Mouse (Mus musculus): ENCODE measurements at regions not wholly inside any gene's neighbourhood (a gene's known extent, or its start where the extent isn't known, plus 50 kb on each side); places are given as distances from the start of the nearest gene placed in this dataset.

DNA sequence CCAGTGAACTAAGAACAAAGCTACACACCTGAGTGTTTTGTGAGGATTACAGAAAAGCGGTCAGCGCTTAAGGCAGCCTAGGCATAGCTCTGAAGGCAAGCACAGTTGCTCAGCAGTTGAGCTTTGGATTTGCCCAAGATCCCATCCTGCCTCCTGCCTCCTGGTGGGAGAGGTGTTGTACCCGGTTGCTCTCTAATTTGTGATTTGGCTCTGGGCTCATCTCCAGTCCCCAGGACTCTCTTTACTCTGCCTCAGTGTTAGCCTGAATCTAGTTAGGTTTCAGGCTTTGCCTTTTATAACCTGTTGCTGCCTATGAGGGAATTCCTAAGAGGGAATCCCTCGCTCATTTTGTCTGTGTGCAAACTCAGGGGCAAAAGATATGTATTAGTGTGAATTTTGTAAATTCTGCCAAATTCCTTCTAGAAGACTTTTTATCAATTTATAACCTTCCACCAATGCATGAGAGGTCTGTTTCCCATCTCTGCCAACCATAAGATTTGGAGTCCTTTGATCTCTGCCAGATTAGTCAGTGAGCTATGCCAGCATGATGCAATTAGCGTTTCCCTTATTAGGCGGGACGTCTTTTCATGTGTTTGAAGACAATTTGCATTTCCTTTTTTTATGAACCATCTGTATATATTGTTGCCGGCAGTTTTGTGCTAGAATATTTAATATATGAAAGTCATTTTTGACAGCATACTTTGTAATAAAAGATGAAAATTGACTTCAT lies 176.4 kb downstream of the Gas1 start:
- TF ChIP-seq POLR2A (IDR thresholded peaks at IDR 0.05; ENCODE audit: borderline replicate concordance, extremely low read depth, low read depth, low read length) (no peak), CTCF (IDR thresholded peaks at IDR 0.05; ENCODE audit: insufficient read depth, low read length) (no peak)
